Mouse (Mus musculus) neural tube, embryonic 13.5 days (tissue): ENCODE data around the gene Adamts16. TPM values are rescaled to one million over a fixed set of nuclear protein-coding genes. Genes with fewer than 3 reads are reported as not detected.

Experiments used
- ATAC-seq: fragments of 200-750 bp; cut with Nextera tagmentation; 2 replicates; pipeline ENCODE4 v1.8.0; 2017; ENCODE audit warnings: low read depth, mild to moderate bottlenecking, moderate TSS enrichment, moderate library complexity
- H3K27ac ChIP-seq: fragments of 300-500 bp; sonication (generic); replicated peaks from 2 replicates; pipeline ENCODE4 v1.5.1; 2015; ENCODE audit warnings: moderate library complexity, mild to moderate bottlenecking, inconsistent platforms
- H3K27me3 ChIP-seq: fragments of 300-500 bp; sonication (generic); 2 replicates; pipeline ENCODE4 v1.6.1; 2015; ENCODE audit warnings: mild to moderate bottlenecking, inconsistent platforms
- H3K36me3 ChIP-seq: fragments of 300-500 bp; sonication (generic); 2 replicates; pipeline ENCODE4 v1.6.1; 2015; ENCODE audit warnings: mild to moderate bottlenecking, inconsistent platforms
- H3K4me1 ChIP-seq: fragments of 300-500 bp; sonication (generic); replicated peaks from 2 replicates; pipeline ENCODE4 v1.6.1; 2015; ENCODE audit warnings: inconsistent platforms
- H3K4me2 ChIP-seq: fragments of 300-500 bp; sonication (generic); 2 replicates; pipeline ENCODE4 v1.6.1; 2015; ENCODE audit warnings: inconsistent platforms, mild to moderate bottlenecking, moderate library complexity
- H3K4me3 ChIP-seq: fragments of 300-500 bp; sonication (generic); 2 replicates; pipeline ENCODE4 v1.5.1; 2015; ENCODE audit warnings: mild to moderate bottlenecking, inconsistent platforms
- H3K9ac ChIP-seq: fragments of 300-500 bp; sonication (generic); 2 replicates; pipeline ENCODE4 v1.6.1; 2015; ENCODE audit warnings: moderate library complexity, mild to moderate bottlenecking, inconsistent platforms
- H3K9me3 ChIP-seq: fragments of 300-500 bp; sonication (generic); 2 replicates; pipeline ENCODE4 v1.6.1; 2016; ENCODE audit warnings: inconsistent platforms
- WGBS: fragments of 180-500 bp; shearing (Covaris S2); methylation state at CpG from one replicate; pipeline ENCODE4 v1.1.7; 2015; 5-methylcytosine and 5-hydroxymethylcytosine counted together
- polyA plus RNA-seq: library from polyadenylated mRNA; unstranded; fragments of >200 nt; fragmentation: Nextera tagmentation; extraction: Ambion mirVana; gene quantifications from 2 replicates; pipeline ENCODE4 v1.2.1, GENCODE M21; 2015

Gene Adamts16
- polyA plus RNA-seq, 1 experiment from 2014 or later: 5.0 TPM

DNA sequence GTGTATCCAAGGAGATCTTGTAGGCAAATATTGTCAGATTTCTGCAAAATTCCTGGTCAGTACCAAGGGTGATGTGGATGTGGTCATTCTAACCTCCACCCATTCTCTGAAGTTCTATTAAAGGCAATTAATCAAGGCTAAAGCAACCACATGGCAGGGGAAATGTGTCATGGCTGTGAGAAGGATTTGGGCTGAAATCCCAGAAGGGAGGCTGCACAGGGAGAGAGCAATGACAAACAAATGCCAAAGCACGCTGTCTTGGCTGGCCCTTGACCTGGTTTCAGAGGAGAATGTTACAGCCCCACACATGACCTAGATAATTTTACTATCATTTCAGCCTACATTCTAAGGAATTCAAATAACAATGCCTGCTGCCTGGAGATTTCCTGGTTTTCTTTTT lies 52.6 kb downstream of the Adamts16 start:
- H3K9ac ChIP-seq: no peak overlapping the region
- no peak overlapping the region for H3K4me2 ChIP-seq
- 67% methylated on average over 1 of the region's 1 CpGs for WGBS
- ATAC-seq: no peak
- H3K4me3 ChIP-seq: no peak overlapping the region
- no peaks in the 10 kb centered on the region for H3K27me3 ChIP-seq
- no peaks in the 10 kb centered on the region for H3K36me3 ChIP-seq
- no peak overlapping the region for H3K27ac ChIP-seq
- H3K4me1 ChIP-seq: 0 out of 2 replicates have a peak, but pooled peaks cover 1% of the 10 kb centered on the region
- H3K9me3 ChIP-seq: no peaks in the 10 kb centered on the region

DNA sequence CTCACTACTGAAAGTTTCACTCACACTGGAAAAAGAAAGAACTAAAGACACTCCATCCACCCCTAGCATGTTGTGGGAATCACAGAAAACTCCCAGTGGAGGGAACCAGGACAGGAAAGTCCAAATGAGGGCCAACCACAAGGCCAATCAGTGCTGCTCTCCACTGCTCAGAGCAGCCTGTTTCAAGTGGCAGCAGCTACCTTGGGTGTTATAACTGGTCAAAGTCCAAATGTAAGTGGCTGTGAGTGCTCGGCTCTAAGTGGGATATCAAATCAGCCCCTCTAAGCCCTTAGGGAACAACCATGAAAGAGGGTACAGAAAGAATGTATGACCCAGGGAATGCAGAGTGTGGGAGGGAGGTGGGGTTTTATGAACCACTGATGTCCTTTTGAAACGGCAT lies 56.5 kb downstream of the Adamts16 start:
- no peak overlapping the region for H3K4me2 ChIP-seq
- H3K4me3 ChIP-seq: no peak overlapping the region
- no peaks in the 10 kb centered on the region for H3K27me3 ChIP-seq
- no peaks in the 10 kb centered on the region for H3K9me3 ChIP-seq
- no peaks in the 10 kb centered on the region for H3K4me1 ChIP-seq
- ATAC-seq: no peak
- H3K27ac ChIP-seq: no peak overlapping the region
- no peaks in the 10 kb centered on the region for H3K36me3 ChIP-seq
- H3K9ac ChIP-seq: no peak overlapping the region
- WGBS: 90% methylated on average over 2 of the region's 2 CpGs

DNA sequence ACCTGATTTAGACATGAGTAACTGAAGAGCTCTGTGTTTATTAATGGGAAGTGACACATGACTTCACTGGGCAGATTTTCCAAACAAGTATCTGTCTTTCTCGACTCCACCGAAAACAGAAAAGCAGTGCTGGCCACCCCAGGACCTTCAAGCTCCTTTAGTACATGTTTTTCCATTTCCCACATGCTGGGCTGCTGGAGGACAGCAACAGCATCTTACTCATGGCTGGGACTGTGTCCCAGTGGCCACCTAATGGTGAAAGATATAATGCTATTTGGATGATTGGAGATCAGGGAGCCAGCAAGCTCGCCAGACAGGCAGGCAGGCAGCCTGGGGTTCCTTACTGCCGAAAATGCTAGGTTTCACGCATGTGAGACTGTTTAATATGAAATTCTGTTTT lies 57.5 kb downstream of the Adamts16 start:
- H3K9me3 ChIP-seq: no peaks in the 10 kb centered on the region
- H3K36me3 ChIP-seq: no peaks in the 10 kb centered on the region
- no peak overlapping the region for H3K4me2 ChIP-seq
- H3K4me1 ChIP-seq: no peaks in the 10 kb centered on the region
- no peaks in the 10 kb centered on the region for H3K27me3 ChIP-seq
- WGBS: 72% methylated on average over 5 of the region's 5 CpGs
- H3K4me3 ChIP-seq: no peak overlapping the region
- no peak overlapping the region for H3K9ac ChIP-seq
- no peak overlapping the region for H3K27ac ChIP-seq
- no peak for ATAC-seq

- no peak for ATAC-seq
- Histone ChIP-seq H3K9me3 (no peaks in the 10 kb centered on the region), H3K27me3 (no peaks in the 10 kb centered on the region), H3K27ac (no peak overlapping the region), H3K9ac (no peak overlapping the region), H3K4me3 (no peak overlapping the region), H3K4me2 (no peak overlapping the region), H3K4me1 (no peaks in the 10 kb centered on the region), H3K36me3 (no peaks in the 10 kb centered on the region)
- WGBS: 52% methylated on average over 7 of the region's 7 CpGs
Observed at GRCm38 (mm10) chr13:70779781-70780180, 61.8 kb downstream of the Adamts16 start.

DNA sequence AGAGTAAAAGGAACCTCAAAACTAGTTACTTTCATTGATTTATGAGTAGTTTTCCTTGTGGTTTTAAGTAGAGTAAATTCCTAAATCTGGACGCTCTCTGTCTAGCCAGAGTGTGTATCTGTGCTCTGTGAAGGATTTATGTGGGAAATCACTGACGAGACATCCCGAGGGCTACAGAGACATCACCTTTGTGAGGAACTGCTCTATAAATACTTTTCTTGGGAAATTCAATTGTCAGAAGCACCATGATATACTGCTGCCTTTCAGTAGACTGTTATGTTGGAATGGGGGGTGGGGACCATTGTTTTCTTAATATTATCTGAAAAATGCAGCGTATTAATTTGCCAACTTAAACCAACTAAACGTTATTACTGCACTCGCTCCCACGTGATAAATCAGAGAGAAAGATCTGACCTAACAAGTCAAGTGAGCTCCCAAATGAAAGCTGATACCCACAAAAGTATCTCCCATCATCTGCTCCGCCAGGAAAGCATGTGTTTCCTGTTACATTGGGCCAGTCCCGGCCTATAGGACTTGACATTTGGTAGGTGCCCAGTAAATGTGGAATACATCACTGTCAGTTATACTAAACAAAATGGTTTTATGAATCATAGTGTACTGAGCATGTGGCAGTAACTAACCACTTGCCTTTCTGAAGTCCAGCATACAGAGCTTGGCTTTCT lies 62.6 kb downstream of the Adamts16 start:
- Histone ChIP-seq H3K36me3 (no peaks in the 10 kb centered on the region), H3K9ac (no peak overlapping the region), H3K27ac (no peak overlapping the region), H3K4me3 (no peak overlapping the region), H3K4me2 (no peak overlapping the region), H3K4me1 (no peaks in the 10 kb centered on the region), H3K9me3 (no peaks in the 10 kb centered on the region), H3K27me3 (no peaks in the 10 kb centered on the region)
- 67% methylated on average over 9 of the region's 9 CpGs for WGBS
- ATAC-seq: no peak

GRCm38 (mm10) chr13:70771100-70771499 lies 70.5 kb downstream of the Adamts16 start:
- Histone ChIP-seq H3K4me3 (no peak overlapping the region), H3K4me1 (no peaks in the 10 kb centered on the region), H3K9me3 (no peaks in the 10 kb centered on the region), H3K27me3 (no peaks in the 10 kb centered on the region), H3K36me3 (no peaks in the 10 kb centered on the region), H3K27ac (no peak overlapping the region), H3K9ac (no peak overlapping the region), H3K4me2 (no peak overlapping the region)
- no peak for ATAC-seq
- 91% methylated on average over 6 of the region's 6 CpGs for WGBS

DNA sequence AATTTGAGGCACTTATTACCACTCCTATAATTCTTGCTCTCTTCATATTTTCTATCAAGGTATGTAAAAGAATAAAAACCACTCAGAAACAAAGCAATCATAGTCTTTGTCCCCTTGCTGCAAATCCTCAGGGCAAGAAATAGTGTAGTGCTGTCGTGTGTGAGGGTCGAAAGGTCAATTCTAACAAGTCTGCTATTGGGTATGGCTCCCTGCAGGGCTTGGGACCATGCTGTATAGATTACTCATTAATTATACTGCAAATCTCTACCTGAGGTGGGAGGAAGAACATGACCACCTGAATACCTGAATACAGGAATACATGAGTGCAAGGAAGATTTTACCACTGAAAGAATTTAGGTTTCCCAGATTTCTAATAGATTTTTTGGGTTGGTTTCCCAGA lies 72.5 kb downstream of the Adamts16 start:
- no peak for ATAC-seq
- Histone ChIP-seq H3K9me3 (no peaks in the 10 kb centered on the region), H3K4me1 (no peaks in the 10 kb centered on the region), H3K27me3 (no peaks in the 10 kb centered on the region), H3K9ac (no peak overlapping the region), H3K36me3 (no peaks in the 10 kb centered on the region), H3K27ac (no peak overlapping the region), H3K4me2 (no peak overlapping the region), H3K4me3 (no peak overlapping the region)
- WGBS: 66% methylated on average over 2 of the region's 2 CpGs

DNA sequence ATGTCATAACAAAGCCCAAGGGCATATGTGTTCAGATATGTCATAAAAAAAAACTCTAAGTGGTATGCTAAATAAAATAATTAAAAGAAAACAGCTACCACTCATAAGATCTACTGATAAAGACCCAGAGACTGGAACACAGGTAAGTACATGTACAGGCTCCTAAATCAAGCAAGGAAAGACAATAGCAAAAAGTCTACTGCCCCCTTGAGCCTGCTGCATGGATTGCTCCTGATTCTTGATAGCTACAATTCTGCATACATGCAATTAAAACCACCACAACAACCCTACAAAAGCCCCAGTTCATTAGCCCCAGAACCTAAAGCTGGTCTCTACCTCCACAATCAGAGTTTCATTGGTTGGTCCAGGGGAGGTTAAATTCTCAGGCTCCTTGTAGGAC lies 74.1 kb downstream of the Adamts16 start:
- Histone ChIP-seq H3K4me3 (no peak overlapping the region), H3K9me3 (no peaks in the 10 kb centered on the region), H3K4me1 (no peaks in the 10 kb centered on the region), H3K9ac (no peak overlapping the region), H3K4me2 (no peak overlapping the region), H3K27me3 (no peaks in the 10 kb centered on the region), H3K27ac (no peak overlapping the region), H3K36me3 (no peaks in the 10 kb centered on the region)
- no peak for ATAC-seq

- WGBS: 86% methylated on average over 6 of the region's 6 CpGs
- Histone ChIP-seq H3K9ac (no peak overlapping the region), H3K36me3 (no peaks in the 10 kb centered on the region), H3K9me3 (no peaks in the 10 kb centered on the region), H3K4me2 (no peak overlapping the region), H3K27me3 (no peaks in the 10 kb centered on the region), H3K4me3 (no peak overlapping the region), H3K4me1 (no peaks in the 10 kb centered on the region), H3K27ac (no peak overlapping the region)
- ATAC-seq: no peak
Observed at GRCm38 (mm10) chr13:70764682-70765081, 76.9 kb downstream of the Adamts16 start.

GRCm38 (mm10) chr13:70762586-70762985 lies 79.0 kb downstream of the Adamts16 start:
- whole genome bisulfite sequencing: 91% methylated on average over 2 of the region's 2 CpGs
- H3K9me3 ChIP-seq: no peaks in the 10 kb centered on the region
- H3K4me2 ChIP-seq: no peak overlapping the region
- H3K4me1 ChIP-seq: no peaks in the 10 kb centered on the region
- no peak overlapping the region for H3K4me3 ChIP-seq
- H3K27me3 ChIP-seq: no peaks in the 10 kb centered on the region
- no peak for ATAC-seq
- H3K9ac ChIP-seq: no peak overlapping the region
- H3K36me3 ChIP-seq: no peaks in the 10 kb centered on the region
- no peak overlapping the region for H3K27ac ChIP-seq

DNA sequence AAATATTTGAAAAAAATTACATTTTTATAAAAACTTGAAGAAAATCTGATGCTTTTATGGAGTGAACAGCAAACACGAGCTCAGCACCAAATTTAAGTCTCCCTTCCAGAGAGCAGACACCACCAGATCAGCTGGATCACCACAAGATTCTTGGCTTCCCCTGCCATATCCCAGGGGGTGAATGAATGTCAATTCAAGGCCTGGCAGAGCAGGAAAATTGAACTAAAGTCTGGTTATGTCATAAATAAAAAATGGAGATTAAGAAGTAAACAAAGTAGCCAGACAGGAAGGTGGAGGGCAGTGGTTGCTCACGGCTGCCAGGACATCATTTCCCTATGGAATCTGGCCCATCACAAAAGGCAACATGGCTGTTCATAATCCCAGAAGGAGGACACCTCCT lies 80.3 kb downstream of the Adamts16 start:
- no peaks in the 10 kb centered on the region for H3K36me3 ChIP-seq
- H3K27me3 ChIP-seq: no peaks in the 10 kb centered on the region
- no peaks in the 10 kb centered on the region for H3K9me3 ChIP-seq
- H3K4me3 ChIP-seq: no peak overlapping the region
- H3K9ac ChIP-seq: no peak overlapping the region
- H3K27ac ChIP-seq: no peak overlapping the region
- no peak overlapping the region for H3K4me2 ChIP-seq
- H3K4me1 ChIP-seq: no peaks in the 10 kb centered on the region
- no peak for ATAC-seq
- 61% methylated on average over 2 of the region's 2 CpGs for WGBS

DNA sequence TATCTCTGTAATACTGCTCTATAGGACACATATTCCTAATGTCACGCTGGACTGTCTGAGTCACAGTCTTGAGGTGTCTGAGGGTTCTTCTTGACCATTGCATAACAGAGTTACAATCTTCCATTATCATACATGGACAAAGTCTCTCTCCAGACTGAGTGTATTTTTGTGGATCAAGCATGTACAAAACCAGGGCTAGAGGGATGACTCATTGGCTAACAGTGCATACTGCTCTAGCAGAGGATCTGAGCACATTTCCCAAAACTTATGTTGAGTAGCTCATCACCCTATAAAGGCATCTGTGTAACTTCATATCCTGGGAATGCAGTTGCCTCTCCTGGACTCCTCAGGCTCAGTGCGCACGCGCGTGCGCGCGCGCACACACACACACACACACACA lies 81.4 kb downstream of the Adamts16 start:
- WGBS: 92% methylated on average over 9 of the region's 9 CpGs
- no peak overlapping the region for H3K27ac ChIP-seq
- H3K36me3 ChIP-seq: no peaks in the 10 kb centered on the region
- H3K27me3 ChIP-seq: no peaks in the 10 kb centered on the region
- H3K4me3 ChIP-seq: no peak overlapping the region
- H3K4me2 ChIP-seq: no peak overlapping the region
- no peak overlapping the region for H3K9ac ChIP-seq
- no peak for ATAC-seq
- no peaks in the 10 kb centered on the region for H3K4me1 ChIP-seq
- no peaks in the 10 kb centered on the region for H3K9me3 ChIP-seq

- WGBS: 78% methylated on average over 14 of the region's 14 CpGs
- no peak for ATAC-seq
- Histone ChIP-seq H3K4me3 (no peak overlapping the region), H3K4me2 (no peak overlapping the region), H3K36me3 (no peaks in the 10 kb centered on the region), H3K9me3 (no peaks in the 10 kb centered on the region), H3K4me1 (no peaks in the 10 kb centered on the region), H3K27me3 (no peaks in the 10 kb centered on the region; the same call in 1 of the 2 replicates), H3K27ac (no peak overlapping the region), H3K9ac (no peak overlapping the region)
Observed at GRCm38 (mm10) chr13:70746294-70747008, 95.2 kb downstream of the Adamts16 start.
